Mouse (Mus musculus) limb, embryonic 14.5 days (tissue): ENCODE measurements around the gene Meaf6. TPM values are rescaled to one million over a fixed set of nuclear protein-coding genes. Genes with fewer than 3 reads are reported as not detected.

Experiments used
- ATAC-seq: fragments of 200-750 bp; cut with Nextera tagmentation; 2 replicates; pipeline ENCODE4 v1.8.0; 2017; ENCODE audit warnings: low read depth, moderate number of reproducible peaks, moderate TSS enrichment; ENCODE audit not compliant: low FRiP score
- DNase-seq: peaks from one replicate; pipeline ENCODE4 v3.0.0-alpha.2; 2015; ENCODE audit warnings: low spot score
- H3K27ac ChIP-seq: fragments of 300-500 bp; sonication (generic); replicated peaks from 2 replicates; pipeline ENCODE4 v1.5.1; 2014; ENCODE audit warnings: low read depth, mild to moderate bottlenecking, low read length, moderate library complexity, mixed read lengths
- H3K27me3 ChIP-seq: fragments of 300-500 bp; sonication (generic); 2 replicates; pipeline ENCODE4 v1.6.1; 2014; ENCODE audit warnings: low read length, mixed read lengths; ENCODE audit not compliant: control insufficient read depth, insufficient read depth
- H3K36me3 ChIP-seq: fragments of 300-500 bp; sonication (generic); 2 replicates; pipeline ENCODE4 v1.6.1; 2014; ENCODE audit warnings: mild to moderate bottlenecking, low read length, moderate library complexity, mixed read lengths; ENCODE audit not compliant: control insufficient read depth, insufficient read depth
- H3K4me1 ChIP-seq: fragments of 300-500 bp; sonication (generic); 2 replicates; pipeline ENCODE4 v1.6.1; 2014; ENCODE audit warnings: antibody characterized with exemption, low read length, mixed read lengths; ENCODE audit not compliant: control insufficient read depth, insufficient read depth
- H3K4me2 ChIP-seq: fragments of 300-500 bp; sonication (generic); replicated peaks from 2 replicates; pipeline ENCODE4 v1.6.1; 2014; ENCODE audit warnings: low read depth, mild to moderate bottlenecking, low read length, moderate library complexity; ENCODE audit not compliant: severe bottlenecking
- H3K4me3 ChIP-seq: fragments of 300-500 bp; sonication (generic); replicated peaks from 2 replicates; pipeline ENCODE4 v1.5.1; 2014; ENCODE audit warnings: low read length
- H3K9ac ChIP-seq: fragments of 300-500 bp; sonication (generic); 2 replicates; pipeline ENCODE4 v1.6.1; 2014; ENCODE audit warnings: mild to moderate bottlenecking, low read depth, low read length, moderate library complexity; ENCODE audit not compliant: severe bottlenecking
- H3K9me3 ChIP-seq: fragments of 300-500 bp; sonication (generic); 2 replicates; pipeline ENCODE4 v1.6.1; 2016; ENCODE audit warnings: low read length; ENCODE audit not compliant: control insufficient read depth
- POLR2A ChIP-seq: fragments of 200-500 bp; IDR thresholded peaks from 2 replicates; pipeline ENCODE4 v1.8.0; 2012; ENCODE audit warnings: inconsistent platforms, mild to moderate bottlenecking, moderate library complexity, borderline replicate concordance; ENCODE audit not compliant: insufficient read depth, insufficient read length; ENCODE audit errors: extremely low read depth
- WGBS: fragments of 180-500 bp; shearing (Covaris S2); extraction: QIAGEN DNeasy Blood & Tissue Kit; methylation state at CpG from one replicate; pipeline ENCODE4 v1.1.7; 2014; 5-methylcytosine and 5-hydroxymethylcytosine counted together
- polyA plus RNA-seq, 2 experiments: library from polyadenylated mRNA; depleted of rRNA in 1 of 2; stranded (reverse) in 1 of 2; unstranded in 1 of 2; fragments of >200 nt; fragmentation: Nextera tagmentation in 1 of 2; extraction: Ambion mirVana in 1 of 2; gene quantifications; 2 replicates each; pipeline versions ENCODE4 v1.2.1 to v1.2.3; 2012 to 2014

The Meaf6 gene
- polyA plus RNA-seq, 2 experiments: 60.1 to 74.5 TPM

- DNase-seq: peak; percentile 72
- no peak overlapping the region for H3K27ac ChIP-seq
Observed at GRCm38 (mm10) chr4:125099458-125099857, 14.5 kb downstream of the Meaf6 start.

GRCm38 (mm10) chr4:125101334-125101733 is 16.4 kb downstream of the Meaf6 start:
- Histone ChIP-seq H3K27me3 (no peaks in the 10 kb centered on the region), H3K27ac (no peak overlapping the region), H3K9me3 (no peaks in the 10 kb centered on the region), H3K4me3 (no peak overlapping the region), H3K4me1 (no peaks in the 10 kb centered on the region), H3K4me2 (no peak overlapping the region), H3K36me3 (peaks cover 34% of the 10 kb centered on the region), H3K9ac (no peak overlapping the region)
- WGBS: 61% methylated on average over 13 of the region's 13 CpGs
- DNase-seq (no peak), ATAC-seq (no peak)
- no peak for TF ChIP-seq POLR2A

More at GRCm38 (mm10) chr4:125099458-125099857, 14.5 kb downstream of the Meaf6 start:
- 6% methylated on average over 8 of the region's 8 CpGs for WGBS
- H3K36me3 ChIP-seq: peaks cover 22% of the 10 kb centered on the region
- H3K4me3 ChIP-seq: no peak overlapping the region
- no peak for TF ChIP-seq POLR2A
- H3K9ac ChIP-seq: no peak overlapping the region
- H3K9me3 ChIP-seq: no peaks in the 10 kb centered on the region
- H3K4me2 ChIP-seq: no peak overlapping the region
- H3K4me1 ChIP-seq: no peaks in the 10 kb centered on the region
- H3K27me3 ChIP-seq: no peaks in the 10 kb centered on the region
- ATAC-seq: 0 out of 2 replicates have a peak, but pooled peaks have one; percentile 30

GRCm38 (mm10) chr4:125105354-125105753 is 20.4 kb downstream of the Meaf6 start:
- no peak for ATAC-seq
- no peak for DNase-seq
- Histone ChIP-seq H3K36me3 (peaks cover 54% of the 10 kb centered on the region), H3K4me3 (no peak overlapping the region), H3K9me3 (no peaks in the 10 kb centered on the region), H3K4me2 (no peak overlapping the region), H3K27me3 (no peaks in the 10 kb centered on the region), H3K4me1 (no peaks in the 10 kb centered on the region), H3K9ac (no peak overlapping the region), H3K27ac (no peak overlapping the region)
- TF ChIP-seq POLR2A: no peak
- 88% methylated on average over 9 of the region's 9 CpGs for WGBS

GRCm38 (mm10) chr4:125114638-125115037 is 29.7 kb downstream of the Meaf6 start:
- Histone ChIP-seq H3K27ac (no peak overlapping the region; the same call in 1 of the 2 replicates), H3K27me3 (no peaks in the 10 kb centered on the region), H3K9ac (no peak overlapping the region; the same call in 1 of the 2 replicates), H3K4me2 (no peak overlapping the region), H3K36me3 (peaks cover 19% of the 10 kb centered on the region), H3K9me3 (no peaks in the 10 kb centered on the region), H3K4me1 (peaks cover 17% of the 10 kb centered on the region; the same call in 1 of the 2 replicates), H3K4me3 (no peak overlapping the region)
- 9% methylated on average over 6 of the region's 6 CpGs for WGBS
- no peak for TF ChIP-seq POLR2A
- ATAC-seq (peak; percentile 61; the same call in 1 of the 2 replicates), DNase-seq (peak; percentile 83)

GRCm38 (mm10) chr4:125115081-125115480 is 30.1 kb downstream of the Meaf6 start:
- H3K4me2 ChIP-seq: no peak overlapping the region
- H3K9ac ChIP-seq: no peak overlapping the region; the same call in 1 of the 2 replicates
- no peak overlapping the region; the same call in 1 of the 2 replicates for H3K27ac ChIP-seq
- no peaks in the 10 kb centered on the region for H3K9me3 ChIP-seq
- H3K4me3 ChIP-seq: no peak overlapping the region
- peaks cover 16% of the 10 kb centered on the region for H3K36me3 ChIP-seq
- no peak for ATAC-seq
- TF ChIP-seq POLR2A: no peak
- DNase-seq: no peak
- peaks cover 17% of the 10 kb centered on the region; the same call in 1 of the 2 replicates for H3K4me1 ChIP-seq
- WGBS: 73% methylated on average over 4 of the region's 4 CpGs
- H3K27me3 ChIP-seq: no peaks in the 10 kb centered on the region
